Mouse (Mus musculus): Measurements from ENCODE around the gene Gm17490. TPM values are rescaled to one million over a fixed set of nuclear protein-coding genes. Genes with fewer than 3 reads are reported as not detected.
"Not testable (repeated sequence)": the region's sequence is repeated elsewhere in the genome, so short reads cannot be mapped to it uniquely, and the experiment has no call there.

Gene Gm17490
- total RNA-seq, 4 experiments from 2014 or later = not detected

GRCm38 (mm10) chr2:11635035-11635434, 9.0 kb upstream of the Gm17490 start:
- no peak for DNase-seq (ENCODE audit: low spot score in 2 of 2)

- DNase-seq (ENCODE audit: low spot score in 2 of 2) = no peak
These were observed 2.3 kb downstream of the Gm17490 start for GRCm38 (mm10) chr2:11623726-11624125.

GRCm38 (mm10) chr2:11623173-11623572, 2.9 kb downstream of the Gm17490 start:
- DNase-seq (ENCODE audit: low spot score in 2 of 2) = no peak

GRCm38 (mm10) chr2:11619598-11619997, 6.5 kb downstream of the Gm17490 start:
- DNase-seq (ENCODE audit: low spot score in 2 of 2) = no peak

GRCm38 (mm10) chr2:11616846-11617245, 9.2 kb downstream of the Gm17490 start:
- no peak for DNase-seq (ENCODE audit: low spot score in 2 of 2)

GRCm38 (mm10) chr2:11612939-11613338, 13.1 kb downstream of the Gm17490 start:
- not testable (repeated sequence) for DNase-seq (ENCODE audit: low spot score in 2 of 2)

- DNase-seq (ENCODE audit: low spot score in 2 of 2) = not testable (repeated sequence)
These were observed 19.3 kb downstream of the Gm17490 start for GRCm38 (mm10) chr2:11606718-11607117.

GRCm38 (mm10) chr2:11604911-11605310, 21.2 kb downstream of the Gm17490 start:
- DNase-seq (ENCODE audit: low spot score in 2 of 2) = no peak

GRCm38 (mm10) chr2:11604053-11604452, 22.0 kb downstream of the Gm17490 start, which contains the start of gene Rbm17:
Rbm17 (minus strand) TSS chr2:11604153.
- DNase-seq (ENCODE audit: low spot score in 2 of 2) = no peak

- DNase-seq (ENCODE audit: low spot score in 2 of 2) = peak; percentile 89
These were observed 23.3 kb downstream of the Gm17490 start for GRCm38 (mm10) chr2:11602506-11603489.

- DNase-seq (ENCODE audit: low spot score in 2 of 2) = no peak
These were observed 24.3 kb downstream of the Gm17490 start for GRCm38 (mm10) chr2:11601795-11602194.

GRCm38 (mm10) chr2:11597906-11598305, 28.2 kb downstream of the Gm17490 start:
- DNase-seq (ENCODE audit: low spot score in 2 of 2) = no peak

GRCm38 (mm10) chr2:11596690-11597089, 29.4 kb downstream of the Gm17490 start:
- no peak for DNase-seq (ENCODE audit: low spot score in 2 of 2)

- DNase-seq (ENCODE audit: low spot score in 2 of 2) = no peak
These were observed 38.1 kb downstream of the Gm17490 start for GRCm38 (mm10) chr2:11587996-11588395.

GRCm38 (mm10) chr2:11579399-11579798, 46.7 kb downstream of the Gm17490 start:
- DNase-seq (ENCODE audit: low spot score in 2 of 2) = no peak

- DNase-seq (ENCODE audit: low spot score in 2 of 2) = no peak
These were observed 47.9 kb downstream of the Gm17490 start for GRCm38 (mm10) chr2:11578187-11578586.

Other genes starting within 250 kb of the Gm17490 start
- 100 to 1,000 TPM; 202 to 429 (median 324) TPM for gene Pfkfb3, start 72.2 kb downstream of the Gm17490 start, total RNA-seq (2022)
- gene Rbm17, start 22.1 kb downstream of the Gm17490 start, total RNA-seq (2022) = 10 to 100 TPM; 37.3 to 57.8 (median 46.3) TPM
- gene Il2ra, start 16.5 kb upstream of the Gm17490 start, total RNA-seq (2022) = under 1 TPM; 0.22 to 0.49 (median 0.26) TPM
- 10 to 100 TPM; 15.5 to 25.7 (median 19.9) TPM for gene Il15ra, start 79.0 kb upstream of the Gm17490 start, total RNA-seq (2022)
- 10 to 100 TPM; 21.2 to 27.1 (median 23.5) TPM for gene Fbh1, start 151.3 kb upstream of the Gm17490 start, total RNA-seq (2022)
- gene Ankrd16, start 151.6 kb upstream of the Gm17490 start, total RNA-seq (2022) = 10 to 100 TPM; 24.3 to 29.0 (median 24.6) TPM

All from gastrocnemius, adult 8-10 months (tissue).